Mouse (Mus musculus): ENCODE results near the gene Vmn1r90. TPM values are rescaled to one million over a fixed set of nuclear protein-coding genes. Genes with fewer than 3 reads are reported as not detected.
"Not testable (repeated sequence)": the region's sequence is repeated elsewhere in the genome, so short reads cannot be mapped to it uniquely, and the experiment has no call there.

Gene Vmn1r90
- polyA plus RNA-seq (2012; rRNA removed): 0.52 and 0.53 TPM in 2 replicates

DNA sequence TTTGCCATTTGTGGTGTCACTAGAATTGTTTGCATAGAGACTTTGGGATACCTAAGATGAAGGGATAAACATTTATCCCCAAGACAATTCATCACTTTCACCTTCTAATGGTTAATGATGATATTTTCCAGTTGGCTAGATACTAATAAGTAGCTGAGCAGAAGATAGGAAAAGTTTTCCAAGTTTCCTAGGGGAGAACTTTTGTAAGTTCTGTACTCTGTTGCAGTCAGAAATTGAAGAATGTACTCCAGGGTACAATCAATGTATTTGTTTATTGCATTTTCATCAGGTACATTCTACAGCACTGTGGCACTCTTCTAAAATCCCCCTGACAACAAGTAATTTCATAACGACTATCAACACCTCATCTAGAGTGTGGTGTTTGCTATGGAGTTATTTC is at the start of gene Vmn1r90:
Vmn1r90 (minus strand) TSS at position 101 of the 400 bp plus-strand sequence.
- no peak for DNase-seq (ENCODE audit: extremely low spot score in 1 of 2, low spot score in 1 of 2)

- not testable (repeated sequence) for DNase-seq (ENCODE audit: extremely low spot score in 1 of 2, low spot score in 1 of 2)
These were observed 29.7 kb upstream of the Vmn1r90 start for GRCm38 (mm10) chr7:14593009-14593408.

DNA sequence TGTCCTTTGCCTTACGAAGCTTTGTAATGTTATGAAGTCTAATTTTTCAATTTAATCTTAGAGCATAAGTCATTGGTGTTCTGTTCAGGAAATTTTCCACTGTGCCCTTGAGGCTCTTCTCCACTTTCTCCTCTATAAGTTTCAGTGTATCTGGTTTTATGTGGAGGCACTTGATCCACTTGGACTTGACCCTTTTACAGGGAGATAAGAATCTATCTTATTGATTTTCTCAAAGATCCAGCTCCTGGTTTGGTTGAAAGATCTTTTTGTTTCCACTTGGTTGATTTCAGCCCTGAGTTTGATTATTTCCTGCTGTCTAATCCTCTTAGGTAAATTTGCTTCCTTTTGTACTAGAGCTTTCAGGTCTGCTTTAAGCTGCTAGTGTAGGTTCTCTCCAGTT is 11.0 kb downstream of the Vmn1r90 start:
- DNase-seq (ENCODE audit: extremely low spot score in 1 of 2, low spot score in 1 of 2): no peak

DNA sequence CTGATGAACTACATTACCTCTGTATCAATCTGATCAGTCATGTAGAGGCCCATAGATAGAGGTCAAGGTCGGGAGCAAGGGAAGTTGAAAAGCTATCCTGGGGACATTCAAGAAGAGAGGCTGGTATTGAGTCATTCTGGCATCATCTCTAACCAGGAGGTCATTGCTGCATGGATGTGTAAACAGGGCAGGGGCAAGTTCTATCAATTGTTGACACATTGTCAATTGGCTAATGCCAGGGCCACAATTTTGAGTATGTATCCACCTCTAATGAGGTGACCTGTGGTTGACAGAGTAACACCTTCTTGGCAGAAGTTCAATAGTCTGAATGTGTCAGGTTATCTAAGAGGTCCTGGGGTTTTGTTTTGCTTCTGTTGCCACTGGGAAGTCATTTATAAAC is 38.0 kb downstream of the Vmn1r90 start:
- DNase-seq (ENCODE audit: extremely low spot score in 1 of 2, low spot score in 1 of 2): no peak

DNA sequence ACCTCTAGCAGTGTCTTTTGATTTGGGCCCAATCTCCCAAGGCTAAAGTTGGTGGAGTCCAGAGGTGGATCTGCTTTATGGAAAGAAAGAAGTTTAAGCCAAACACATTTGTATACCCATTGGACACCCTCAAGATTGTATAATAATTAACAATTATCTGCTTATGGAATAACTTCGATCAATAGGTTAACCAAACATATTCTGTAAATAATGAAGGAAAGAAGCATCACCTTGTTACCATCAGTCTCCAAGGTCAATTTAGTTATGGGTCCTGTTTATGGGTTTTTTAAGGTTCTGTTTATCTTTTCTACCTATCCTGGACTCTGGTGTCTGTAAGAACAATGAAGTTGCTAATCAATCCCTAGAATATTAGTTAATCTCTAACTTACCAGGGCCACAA is 40.7 kb downstream of the Vmn1r90 start:
- no peak for DNase-seq (ENCODE audit: extremely low spot score in 1 of 2, low spot score in 1 of 2)

GRCm38 (mm10) chr7:14518301-14518700 is 45.0 kb downstream of the Vmn1r90 start:
- DNase-seq (ENCODE audit: extremely low spot score in 1 of 2, low spot score in 1 of 2): no peak

Other genes with a start within 250 kb of the Vmn1r90 start
- gene Obox8, start 229.9 kb downstream of the Vmn1r90 start, polyA plus RNA-seq (2012; rRNA removed): not detected in 2 replicates
- gene Sult2a8, start 116.7 kb downstream of the Vmn1r90 start, polyA plus RNA-seq (2012; rRNA removed): not detected in 2 replicates
- gene Sult2a7, start 69.3 kb downstream of the Vmn1r90 start, polyA plus RNA-seq (2012; rRNA removed): not detected in 2 replicates
- gene Obox7, start 96.0 kb upstream of the Vmn1r90 start, polyA plus RNA-seq (2012; rRNA removed): 0.06 and 0.15 TPM in 2 replicates

All from frontal cortex, adult 2 months (tissue).